Mouse (Mus musculus): ENCODE measurements around the gene Aox2.
"Not testable (repeated sequence)": the region's sequence is repeated elsewhere in the genome, so short reads cannot be mapped to it uniquely, and the experiment has no call there.

The Aox2 gene

DNA sequence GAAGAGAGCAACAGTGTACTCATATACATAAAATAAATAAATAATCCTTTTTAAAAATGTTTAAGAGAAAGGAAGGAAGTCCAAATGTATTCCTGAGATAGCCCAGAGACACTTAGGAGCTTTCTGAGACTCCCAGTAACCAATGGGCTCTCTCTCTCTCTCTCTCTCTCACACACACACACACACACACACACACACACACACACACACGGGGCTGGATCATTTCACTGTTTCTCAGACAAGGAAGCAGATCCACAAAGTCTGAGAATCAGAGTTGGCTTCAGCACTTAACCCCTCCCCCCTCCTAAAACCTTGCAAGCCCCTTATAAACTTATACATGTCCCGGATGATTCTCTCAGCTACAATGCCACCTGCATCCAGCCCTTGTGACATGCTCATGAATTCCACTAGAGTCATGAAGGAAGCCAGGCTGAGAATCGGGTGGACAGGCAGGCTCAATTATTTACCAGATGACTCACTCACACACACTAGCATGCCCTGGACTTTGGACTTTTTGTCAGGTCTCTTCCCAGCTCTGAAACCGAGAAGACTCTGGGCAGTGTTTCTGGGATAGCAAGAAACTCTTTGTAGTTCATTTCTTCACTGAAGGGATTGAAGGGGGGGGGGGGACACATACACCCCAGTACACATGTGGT lies 75.2 kb downstream of the Aox2 start:
- DNase-seq, result no peak

DNA sequence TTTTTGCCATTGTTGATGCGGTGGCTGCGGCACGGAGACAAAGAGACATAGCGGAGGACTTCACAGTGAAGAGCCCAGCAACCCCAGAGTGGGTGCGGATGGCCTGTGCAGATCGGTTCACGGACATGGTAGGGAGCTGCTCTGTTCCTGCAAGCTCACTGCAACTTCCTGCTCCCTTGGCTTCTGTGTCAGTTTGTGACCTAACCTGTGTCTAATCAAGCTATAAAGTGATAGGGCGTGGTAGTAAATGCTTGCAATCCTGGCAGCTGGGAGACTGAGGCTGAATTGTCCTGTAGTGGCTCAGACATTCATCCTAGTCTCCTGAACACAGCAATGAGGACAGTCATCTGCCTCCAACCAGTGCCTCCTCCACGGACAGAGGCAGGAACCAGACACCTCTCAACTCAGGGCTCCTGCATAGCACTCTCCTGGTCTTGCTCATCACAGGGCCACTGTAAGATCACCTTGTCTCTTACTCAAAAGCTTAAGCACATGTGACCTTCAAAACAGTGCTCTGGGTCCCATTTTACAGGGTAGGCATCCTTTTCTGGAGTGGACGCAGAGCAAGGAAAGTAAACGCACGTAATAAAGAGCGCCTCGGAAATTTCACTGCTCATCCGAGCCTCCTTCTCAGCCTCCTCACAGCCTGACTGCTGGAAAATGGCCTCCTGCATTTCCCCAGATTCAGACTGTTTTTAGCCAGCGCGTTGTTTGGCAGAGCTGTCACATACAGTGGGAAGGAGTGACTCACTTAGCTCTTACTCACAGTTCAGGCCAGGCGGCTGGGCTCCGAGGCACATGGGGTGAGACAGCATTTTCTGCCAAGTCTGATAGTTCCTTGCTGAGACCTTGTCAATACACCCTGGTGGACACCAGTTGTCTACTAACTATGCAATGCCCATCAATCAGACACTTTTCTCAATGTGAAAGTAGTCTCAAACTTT lies 81.1 kb downstream of the Aox2 start:
- DNase-seq, result no peak

DNA sequence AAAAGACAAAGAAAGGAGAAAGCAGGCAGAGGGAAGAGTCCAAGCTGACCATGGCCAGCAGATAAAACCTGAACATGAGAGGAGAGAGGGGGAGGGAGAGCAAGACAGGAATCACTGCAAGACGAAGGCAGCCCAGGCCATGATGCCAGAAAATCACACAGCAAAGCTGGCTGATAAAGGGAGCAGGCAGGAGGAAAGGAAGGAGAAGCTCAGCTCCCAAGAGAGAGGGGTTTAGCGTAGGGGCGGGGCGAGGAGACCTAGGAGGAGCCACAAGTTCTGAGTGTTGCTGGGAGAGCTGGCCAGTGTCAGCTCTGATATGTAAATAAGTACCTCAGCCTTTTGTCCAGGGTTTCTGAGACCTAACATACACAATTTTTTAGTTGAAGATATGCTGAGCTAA lies 84.2 kb downstream of the Aox2 start:
- no peak for DNase-seq

DNA sequence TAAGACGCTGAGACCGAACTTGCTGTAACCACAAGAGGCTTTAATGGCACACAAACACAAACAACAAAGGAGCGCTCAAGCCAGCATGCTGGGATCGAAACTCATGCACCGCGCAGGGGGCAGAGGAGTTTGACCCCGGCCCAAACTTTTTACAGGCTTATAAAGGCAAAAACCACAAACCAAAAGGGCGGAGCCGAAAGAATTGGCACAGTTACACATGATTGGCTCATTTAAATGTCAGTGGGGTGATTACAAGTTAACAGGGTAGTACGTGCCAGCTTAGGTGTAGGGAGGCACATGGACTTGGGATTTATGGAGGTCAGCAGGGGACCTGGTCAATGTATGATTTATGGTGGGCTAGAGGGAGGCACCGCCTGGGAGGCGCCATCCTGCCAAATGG lies 86.4 kb downstream of the Aox2 start:
- no peak for DNase-seq

DNA sequence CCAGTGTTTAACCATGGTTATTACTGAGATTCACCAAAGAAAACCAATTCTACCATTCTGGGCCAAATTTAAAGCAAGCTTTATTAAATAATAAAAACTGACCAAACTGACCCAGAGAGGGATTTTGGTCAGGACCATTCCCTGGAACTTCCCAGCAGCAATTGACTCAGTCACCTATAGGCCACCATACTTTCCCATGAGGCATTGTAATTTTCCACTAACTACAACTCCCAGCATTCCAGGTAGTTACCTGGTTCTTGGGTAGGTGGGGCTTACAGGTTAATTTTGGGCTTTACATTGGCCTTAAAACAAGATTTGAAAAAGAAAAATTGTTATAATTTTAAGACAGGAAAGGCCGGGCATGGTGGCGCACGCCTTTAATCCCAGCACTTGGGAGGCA lies 87.7 kb downstream of the Aox2 start:
- DNase-seq, result no peak

DNA sequence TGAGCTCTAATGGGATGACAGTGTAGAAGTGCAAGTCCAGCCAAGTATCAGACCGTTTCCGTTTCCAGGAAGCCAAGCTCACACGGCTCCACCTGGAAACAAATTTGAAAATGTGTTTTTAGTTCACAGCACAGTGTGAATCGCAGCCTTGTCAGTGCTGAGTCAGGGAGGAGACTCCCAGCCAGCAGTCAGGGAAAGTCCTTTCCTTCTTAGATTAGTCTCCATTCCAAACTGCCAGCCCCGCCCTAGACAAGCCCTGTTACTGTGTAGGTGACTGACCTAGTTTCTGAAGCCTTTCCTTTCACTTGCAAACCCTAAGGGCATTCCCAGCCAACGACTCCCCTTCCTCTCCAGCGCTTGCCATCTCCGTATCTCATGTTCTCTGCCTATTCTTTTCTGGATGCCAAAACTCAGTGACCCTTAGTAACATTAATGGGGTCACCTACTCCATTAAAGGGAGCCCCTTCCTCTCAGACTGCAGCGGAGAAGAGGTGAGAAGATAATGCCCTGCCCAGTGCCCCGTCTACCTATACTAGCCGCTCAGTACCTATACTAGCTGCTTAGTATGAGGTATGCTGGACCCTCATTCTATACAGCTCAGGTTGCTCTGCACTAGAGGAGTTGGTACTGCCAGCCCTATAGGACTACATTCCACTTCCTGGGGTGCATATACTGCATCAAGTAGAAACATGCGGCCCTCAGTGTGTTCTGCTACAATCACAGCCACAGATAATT lies 88.8 kb downstream of the Aox2 start:
- no peak for DNase-seq

DNA sequence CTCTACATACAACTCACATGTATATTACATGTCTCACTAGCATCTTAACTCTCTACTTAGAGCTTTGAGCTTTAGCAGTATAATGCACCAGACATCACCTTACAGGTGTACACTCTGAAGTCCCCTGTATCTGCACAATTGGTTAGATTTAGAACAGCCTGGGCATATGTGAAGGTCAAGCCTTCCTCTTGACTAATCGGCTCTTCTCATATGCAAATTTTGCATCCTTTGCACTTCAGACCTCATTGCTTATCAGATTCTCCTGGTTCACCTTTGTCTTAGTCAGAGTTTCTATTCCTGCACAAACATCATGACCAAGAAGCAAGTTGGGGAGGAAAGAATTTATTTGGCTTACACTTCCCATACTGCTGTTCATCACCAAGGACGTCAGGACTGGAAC lies 91.6 kb downstream of the Aox2 start:
- DNase-seq, result no peak

DNA sequence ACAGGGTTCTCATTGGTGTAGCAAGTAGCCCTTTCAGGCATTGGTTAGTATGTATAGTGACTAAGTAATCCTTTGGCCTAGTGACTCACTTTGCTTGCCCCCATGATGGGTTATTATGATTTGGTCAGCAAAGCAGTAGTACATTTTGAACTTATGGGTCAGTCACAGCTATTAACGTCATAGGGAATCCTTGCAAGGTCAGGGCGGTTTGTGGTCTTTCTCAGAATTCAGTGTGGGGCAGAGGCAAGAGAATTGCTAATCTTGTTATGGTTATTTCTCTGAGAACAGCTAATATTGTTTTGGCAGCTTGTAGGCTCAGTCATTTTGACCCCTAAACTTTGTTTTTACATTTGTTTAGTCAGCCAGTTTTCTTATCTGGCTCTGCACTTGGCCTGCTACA lies 96.1 kb downstream of the Aox2 start:
- DNase-seq, result not testable (repeated sequence)

DNA sequence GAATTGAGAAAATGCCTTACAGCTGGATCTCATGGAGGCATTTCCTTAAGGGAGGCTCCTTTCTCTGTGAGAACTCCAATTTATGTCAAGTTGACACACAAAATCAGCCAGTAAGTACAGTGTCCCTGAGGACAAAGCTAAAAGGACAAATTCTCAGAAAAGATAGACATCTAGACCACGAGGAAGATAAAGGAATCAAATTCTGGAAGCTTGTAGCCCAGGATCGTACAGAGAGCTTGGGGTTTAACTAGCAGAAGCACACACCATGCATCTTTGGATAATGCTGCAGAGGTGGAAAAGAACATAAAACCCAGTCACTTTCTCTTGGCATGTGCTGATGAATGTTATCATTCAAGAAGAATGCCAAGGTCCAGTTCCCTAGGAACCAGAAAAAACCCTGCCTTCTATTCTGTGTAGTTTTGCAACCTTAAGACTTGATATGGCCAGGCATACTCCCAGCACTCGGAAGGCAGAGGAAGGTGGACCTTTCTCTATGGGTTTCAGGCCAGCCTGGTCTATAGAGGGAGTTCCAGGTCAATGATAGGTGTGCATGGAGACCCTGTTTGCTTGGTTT lies 97.5 kb downstream of the Aox2 start:
- DNase-seq, result no peak

DNA sequence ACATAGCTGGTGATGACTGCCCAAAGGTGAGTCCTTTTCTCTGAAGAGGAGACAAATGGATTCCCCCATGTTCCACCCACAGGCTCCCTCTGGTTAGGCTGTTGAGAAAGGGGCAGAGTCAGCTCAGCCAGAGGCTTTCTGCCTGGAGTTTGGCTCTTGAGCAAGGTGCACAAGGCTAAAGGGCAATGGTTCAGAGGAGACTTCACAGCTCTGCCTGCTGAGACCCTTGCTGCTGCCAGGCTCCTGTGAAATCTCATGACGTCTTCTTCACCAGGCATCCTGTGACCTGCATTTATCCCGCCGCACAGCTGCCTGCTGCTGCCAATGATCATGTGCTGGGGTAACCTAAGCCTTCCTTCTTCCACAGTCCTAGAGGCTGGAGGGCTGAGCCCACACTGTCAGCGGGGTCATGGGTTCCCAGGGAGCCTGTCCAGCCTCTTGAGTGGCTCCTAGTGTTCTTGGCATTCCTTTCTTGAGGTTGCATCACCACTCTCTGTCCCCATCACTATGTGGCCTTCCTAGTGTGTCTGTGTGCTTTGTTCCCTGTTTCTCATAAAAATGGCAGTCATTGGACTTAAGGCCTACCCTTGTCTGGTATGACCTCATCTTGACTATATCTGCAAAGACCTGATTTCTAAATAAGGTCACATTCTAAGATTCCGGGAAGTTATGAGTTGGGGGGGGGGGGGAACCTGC lies 104.6 kb downstream of the Aox2 start:
- DNase-seq, result no peak

DNA sequence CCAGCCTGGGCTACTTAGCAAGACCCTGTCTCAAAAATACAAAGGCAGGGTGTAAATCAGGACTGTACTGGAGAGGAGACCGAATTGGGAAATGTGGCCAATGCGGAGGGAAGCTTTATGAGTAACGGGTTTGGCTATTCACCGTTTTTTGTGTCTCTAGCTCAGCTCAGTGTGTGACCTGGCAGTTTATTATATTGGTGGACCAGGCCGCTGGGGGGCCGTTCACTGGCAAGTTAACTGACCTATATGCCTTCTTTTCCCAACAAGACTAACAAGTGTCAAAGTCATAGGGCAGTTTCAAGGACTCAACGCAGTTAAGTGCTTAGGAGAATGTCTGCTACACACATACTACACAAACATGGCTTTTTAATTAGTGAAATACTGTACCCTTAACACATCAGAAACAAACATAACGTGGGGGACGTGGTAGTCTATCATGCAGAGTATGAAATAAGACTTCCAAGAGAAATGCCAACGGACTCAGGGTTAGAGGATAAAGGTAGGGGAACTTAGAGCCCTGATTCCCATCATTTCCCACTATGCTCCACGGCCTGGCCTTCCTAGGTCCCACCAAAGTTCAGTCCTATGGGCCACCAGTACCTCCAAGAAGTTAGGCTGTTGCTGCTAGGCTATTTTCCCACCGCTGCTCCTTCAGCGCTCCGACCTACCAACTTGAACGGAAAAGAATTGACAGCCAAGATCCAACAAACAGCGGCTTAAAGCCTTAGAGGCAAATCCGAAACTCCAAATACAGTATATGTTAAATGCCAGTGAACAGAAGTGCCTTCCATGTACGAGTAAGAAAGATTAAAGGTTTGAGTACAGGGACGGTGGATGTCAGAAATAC lies 113.5 kb downstream of the Aox2 start:
- no peak for DNase-seq

DNA sequence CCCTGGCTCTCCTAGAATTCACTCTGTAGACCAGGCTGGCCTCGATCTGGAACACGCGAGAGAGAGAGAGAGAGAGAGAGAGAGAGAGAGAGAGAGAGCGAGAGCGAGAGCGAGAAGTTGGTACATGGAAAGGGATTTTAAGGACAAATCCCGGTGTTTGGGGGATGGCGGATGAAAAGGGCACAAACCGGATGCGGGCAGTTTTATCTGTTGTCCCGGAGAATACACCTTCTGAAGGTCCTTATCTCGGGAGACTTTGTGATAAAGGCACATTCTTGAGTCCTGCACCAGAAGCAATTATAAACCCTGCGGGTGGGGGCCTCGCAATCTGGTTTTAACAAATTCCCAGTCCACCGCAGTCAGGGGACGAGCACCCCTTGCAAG lies 114.1 kb downstream of the Aox2 start:
- DNase-seq, result no peak

DNA sequence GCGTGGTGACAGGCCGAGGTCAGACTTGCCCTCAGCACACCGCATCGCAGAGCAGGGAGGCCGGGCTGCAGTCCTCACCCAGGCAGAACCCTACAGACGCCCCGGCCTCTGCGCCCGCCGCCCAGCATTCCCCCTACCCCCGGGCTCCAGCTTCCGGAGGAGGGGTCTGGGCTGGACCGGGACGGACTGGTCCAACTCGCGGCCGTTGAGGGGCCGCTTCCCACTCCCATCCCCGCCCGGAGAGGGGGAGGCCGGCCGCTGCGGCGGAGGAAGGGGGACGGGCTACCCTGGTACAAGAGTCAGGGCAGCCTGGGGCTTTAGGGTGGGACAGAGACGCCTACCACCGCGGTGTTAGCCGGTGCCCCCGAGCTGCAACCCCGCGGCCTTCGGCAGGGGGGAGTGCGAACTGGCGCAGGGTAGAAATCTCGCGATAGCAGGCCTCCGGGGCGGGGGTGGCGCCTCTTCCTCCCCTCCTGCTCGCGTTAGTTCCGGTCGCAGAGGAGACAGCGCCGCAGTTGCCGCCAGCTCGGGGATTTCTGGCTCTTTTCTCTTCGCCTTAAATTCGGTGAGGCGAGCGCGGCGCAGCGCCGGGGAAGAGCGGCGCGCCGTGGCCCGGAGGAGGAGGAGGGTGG lies 114.6 kb downstream of the Aox2 start, which contains the start of gene Bzw1:
Gene Bzw1, plus strand, starts transcription at position 247 of the 632 bp plus-strand sequence.
- DNase-seq, result peak; percentile 93

DNA sequence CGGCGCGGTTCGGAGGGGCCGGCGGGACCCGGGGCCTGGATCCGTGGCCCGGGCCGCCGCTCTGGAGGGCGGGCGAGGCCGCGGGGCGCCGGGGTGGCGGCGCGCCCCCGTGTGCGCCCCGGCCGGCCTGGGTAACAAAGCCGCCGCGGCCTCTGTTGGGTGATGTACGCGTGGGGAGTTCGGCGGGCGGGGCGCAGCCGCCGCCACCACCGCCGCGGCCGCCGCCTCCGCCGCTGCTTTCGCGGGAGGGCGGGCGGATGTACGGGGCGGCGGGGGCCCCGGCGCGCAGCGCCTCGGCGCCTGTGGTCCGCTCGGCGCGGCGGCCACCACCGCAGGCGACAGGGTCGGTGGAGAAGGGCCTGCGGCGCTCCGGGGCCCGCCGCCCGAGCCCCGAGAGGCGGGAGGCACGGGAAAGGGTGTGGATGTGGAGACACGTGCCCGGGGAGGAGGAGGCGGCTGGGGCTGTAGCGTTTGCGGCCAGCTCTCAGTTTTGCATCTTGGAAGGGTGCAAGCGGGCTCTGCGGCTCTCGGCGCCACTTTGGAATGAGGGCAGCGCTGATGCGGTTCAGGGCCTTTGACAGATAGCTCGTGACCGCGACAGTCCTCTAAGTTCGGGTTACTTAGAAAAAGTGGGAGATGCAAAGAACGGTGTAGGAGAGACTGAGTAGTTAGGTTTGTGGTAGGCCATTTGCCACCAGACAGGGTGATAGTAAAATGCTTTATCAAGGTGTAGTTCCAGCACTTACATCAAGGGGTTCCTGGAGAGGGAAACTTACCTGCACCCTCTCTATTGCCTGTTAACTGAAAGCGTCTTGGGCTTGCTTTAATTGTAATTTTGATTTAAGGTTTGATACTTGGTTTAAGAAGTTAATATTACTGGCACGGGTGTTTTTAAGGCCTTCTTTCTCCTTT lies 115.4 kb downstream of the Aox2 start:
- DNase-seq, result peak; percentile 64

DNA sequence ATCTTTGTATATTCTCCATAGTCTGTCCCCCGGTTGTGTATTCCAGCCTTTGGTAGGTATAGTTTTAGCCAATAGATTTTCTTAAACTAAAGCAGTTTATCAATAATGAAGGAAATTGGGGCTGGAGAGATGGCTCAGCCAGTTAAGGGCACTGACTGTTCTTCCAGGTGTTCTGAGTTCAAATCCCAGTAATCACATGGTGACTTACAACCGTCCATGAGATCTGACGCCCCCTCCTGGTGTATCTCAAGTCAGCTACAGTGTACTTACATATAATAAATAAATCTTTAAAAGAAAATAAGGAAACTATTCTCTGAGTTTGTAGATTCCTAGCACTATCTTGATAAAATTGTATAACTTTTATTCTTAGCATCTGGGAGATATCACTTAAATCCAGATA lies 117.2 kb downstream of the Aox2 start:
- no peak for DNase-seq

DNA sequence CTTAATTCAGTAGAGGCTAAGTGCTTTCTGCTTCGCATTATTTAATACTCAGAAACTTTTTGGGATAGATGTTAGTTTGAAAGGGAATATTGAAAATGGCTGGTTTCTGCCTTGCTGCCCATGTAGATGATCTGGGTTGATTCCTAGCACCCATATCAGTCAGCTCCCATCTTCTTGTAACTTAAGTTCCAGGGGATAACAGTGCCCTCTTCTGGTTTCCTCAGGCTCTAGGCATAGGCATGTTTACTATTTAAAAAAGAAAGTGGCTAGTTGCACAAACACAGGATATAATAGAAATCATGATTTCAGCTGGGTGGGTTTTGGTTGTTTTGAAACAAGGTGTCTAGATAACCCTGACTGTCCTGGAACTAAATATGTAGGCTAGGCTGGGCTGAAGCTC lies 118.1 kb downstream of the Aox2 start:
- DNase-seq, result no peak

DNA sequence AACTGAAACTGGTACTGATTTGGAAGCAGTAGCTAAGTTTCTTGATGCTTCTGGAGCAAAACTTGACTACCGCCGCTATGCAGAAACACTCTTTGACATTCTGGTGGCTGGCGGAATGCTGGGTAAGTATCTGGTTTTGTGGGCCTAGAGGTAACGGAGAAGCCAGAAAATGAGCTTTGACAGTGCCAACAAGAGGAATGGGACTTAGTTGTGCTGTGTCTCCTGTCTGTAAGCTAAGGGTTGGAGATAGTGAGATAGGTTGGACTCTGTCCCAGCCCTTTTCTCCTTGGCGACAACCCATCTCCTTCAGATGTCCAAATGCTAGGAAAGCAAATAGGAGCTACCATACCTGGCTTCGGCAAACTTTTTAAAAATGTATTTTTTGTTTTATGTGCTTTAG lies 119.6 kb downstream of the Aox2 start:
- DNase-seq, result no peak

DNA sequence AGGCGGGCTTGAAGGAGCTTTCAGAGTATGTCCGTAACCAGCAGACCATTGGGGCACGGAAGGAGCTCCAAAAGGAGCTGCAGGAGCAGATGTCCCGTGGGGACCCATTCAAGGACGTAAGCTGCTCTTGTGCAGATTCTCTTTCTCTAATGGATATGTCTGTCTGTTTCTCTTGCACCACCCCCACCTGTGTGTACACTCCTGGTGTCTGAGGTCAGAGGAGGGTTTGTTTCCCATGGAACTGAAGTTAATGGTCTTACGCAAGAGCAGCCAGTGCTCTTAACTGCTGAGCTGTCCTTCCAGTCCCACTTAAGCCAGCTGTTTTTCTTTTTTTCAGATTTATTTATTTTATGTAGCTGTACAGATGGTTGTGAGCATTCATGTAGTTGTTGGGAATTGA lies 123.3 kb downstream of the Aox2 start:
- no peak for DNase-seq

DNA sequence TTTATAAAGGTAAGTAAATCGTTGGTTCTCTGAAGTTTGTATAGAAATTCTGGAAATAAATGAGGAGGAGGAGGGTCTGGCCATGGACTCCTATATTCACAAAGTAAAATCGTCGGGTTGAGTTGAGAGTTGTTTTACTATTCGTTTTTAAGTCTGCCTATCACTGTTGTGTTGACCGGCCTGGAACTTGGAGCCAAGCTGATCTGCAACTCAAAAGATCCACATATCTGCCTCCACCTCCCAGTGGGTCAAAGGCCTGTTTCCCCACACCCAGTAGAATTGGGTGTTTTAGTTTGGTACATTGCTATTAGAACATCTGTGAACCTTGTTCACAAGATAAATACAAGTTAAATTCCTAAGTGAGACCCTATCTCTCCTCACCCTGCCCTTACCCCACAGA lies 125.6 kb downstream of the Aox2 start:
- no peak for DNase-seq

DNA sequence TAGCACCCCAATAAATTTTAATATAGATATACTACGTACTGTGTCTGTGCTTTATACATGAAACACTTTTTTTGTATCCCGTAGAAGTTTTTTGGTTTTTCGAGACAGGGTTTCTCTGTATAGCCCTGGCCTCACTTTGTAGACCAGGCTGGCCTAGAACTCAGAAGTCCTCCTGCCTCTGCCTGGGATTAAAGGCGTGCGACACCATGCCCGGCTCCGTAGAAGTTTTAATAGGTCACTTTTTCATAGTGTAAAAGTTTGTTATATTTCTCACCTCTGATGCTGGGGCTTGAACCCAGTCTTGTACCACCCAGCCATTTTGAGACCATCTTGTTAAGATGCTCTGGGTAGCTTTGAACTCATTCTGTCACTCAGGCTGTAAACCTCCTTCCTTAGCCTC lies 129.2 kb downstream of the Aox2 start:
- no peak for DNase-seq
